ENCODE assay signal across 13 mouse cellular contexts in the genomic region with DNA sequence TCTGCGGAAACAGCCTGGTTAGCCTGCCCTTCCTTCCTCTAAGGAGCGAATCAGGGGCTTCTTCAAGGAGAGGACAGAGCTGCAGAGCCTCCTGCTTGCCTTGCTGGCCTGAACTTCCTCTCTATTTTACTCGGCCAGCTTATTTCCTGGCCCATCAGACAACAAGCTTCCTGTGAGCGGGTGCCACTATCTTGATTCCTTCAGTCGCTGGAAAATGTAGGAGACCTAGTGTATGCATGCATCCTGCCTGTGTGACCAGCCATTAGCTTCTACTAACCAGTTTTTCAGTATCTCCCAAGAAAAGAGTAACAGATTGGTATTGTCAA. TPM values are rescaled to one million over a fixed set of nuclear protein-coding genes. Genes with fewer than 3 reads are reported as not detected.
DNase-seq lines count a peak whose midpoint lies in the region; ATAC-seq lines count a peak whose summit lies in the region.
"Had no signal": no experiment of that assay in that cellular context is flagged by ENCODE, and none has a peak within 500 bp of the region (broad histone marks: within the 10 kb centered on the region; RNA-seq: fewer than 3 reads in every experiment).

No protein-coding gene starts in this region.

- H3K27ac ChIP-seq in intestine, embryonic 14.5 days (ENCODE audit: low read depth): peak overlapping the region; percentile 88
- H3K27ac ChIP-seq in neural tube, embryonic 15.5 days (replicated peaks): peak overlapping the region; percentile 94

- H3K4me3 ChIP-seq in intestine, embryonic 14.5 days (ENCODE audit: low read depth, low read length): peak overlapping the region; percentile 59
- H3K4me3 ChIP-seq in neural tube, embryonic 15.5 days (replicated peaks): peak overlapping the region; percentile 1; the same call in 1 of the 2 replicates
- H3K4me3 ChIP-seq: megakaryocyte, embryonic 14.5 days had no signal

- H3K4me1 ChIP-seq in intestine, embryonic 14.5 days (replicated peaks; ENCODE audit: control insufficient read depth, insufficient read depth, low read length): peaks cover 38% of the 10 kb centered on the region
- peaks cover 87% of the 10 kb centered on the region for H3K4me1 ChIP-seq in neural tube, embryonic 15.5 days

- H3K36me3 ChIP-seq in intestine, embryonic 14.5 days (ENCODE audit: control insufficient read depth, insufficient read depth, low read length): no peaks in the 10 kb centered on the region
- no peaks in the 10 kb centered on the region for H3K36me3 ChIP-seq in neural tube, embryonic 15.5 days

- H3K9ac ChIP-seq in intestine, embryonic 14.5 days (ENCODE audit: low read length): peak overlapping the region; percentile 87
- peak overlapping the region; percentile 34; the same call in 1 of the 2 replicates for H3K9ac ChIP-seq in neural tube, embryonic 15.5 days (replicated peaks)

- WGBS in intestine, embryonic 14.5 days: 43% methylated on average over 5 of the region's 5 CpGs
- 23% methylated on average over 5 of the region's 5 CpGs for WGBS in neural tube, embryonic 15.5 days

- ATAC-seq in intestine, embryonic 14.5 days (replicated peaks; ENCODE audit: low FRiP score, low TSS enrichment, low read depth): no peak
- ATAC-seq in neural tube, embryonic 15.5 days (ENCODE audit: low FRiP score): no peak
- no peak for ATAC-seq in megakaryocyte, adult 5-6 weeks (ENCODE audit: poor library complexity, severe bottlenecking)

- H3K27me3 ChIP-seq in intestine, embryonic 14.5 days (replicated peaks; ENCODE audit: control insufficient read depth, insufficient read depth, low read length): 0 out of 2 replicates have a peak, but pooled peaks cover 8% of the 10 kb centered on the region
- no peaks in the 10 kb centered on the region for H3K27me3 ChIP-seq in neural tube, embryonic 15.5 days (replicated peaks)

- peak; percentile 71 for DNase-seq in kidney, postnatal 14 days
- no peak for DNase-seq in kidney, adult 9 months
- peak; percentile 24 for DNase-seq in fibroblast of lung, adult 2 months (ENCODE audit: low read depth)
- no peak for DNase-seq in intestine, embryonic 14.5 days (ENCODE audit: low spot score)
- no peak for DNase-seq in spleen, adult 18-20 months
- DNase-seq: adrenal gland, adult 8-10 months; cerebellum, adult 8-10 months; gastrocnemius, postnatal 36 days; layer of hippocampus, postnatal 36 days had no signal

- H3K4me2 ChIP-seq in intestine, embryonic 14.5 days (ENCODE audit: low read length): peak overlapping the region; percentile 70
- peak overlapping the region; percentile 68 for H3K4me2 ChIP-seq in neural tube, embryonic 15.5 days

- H3K9me3 ChIP-seq in intestine, embryonic 14.5 days (ENCODE audit: control insufficient read depth, low read length): no peaks in the 10 kb centered on the region
- H3K9me3 ChIP-seq in neural tube, embryonic 15.5 days (replicated peaks): no peaks in the 10 kb centered on the region

RNA-seq across cellular contexts. Expression of gene Hoxa2, which starts 6.2 kb away (rescaled TPM):
- 10.1 and 10.8 TPM in 2 replicates for polyA plus RNA-seq in intestine, embryonic 14.5 days (2014; fragmentation: Nextera tagmentation; extraction: Ambion mirVana)
- polyA plus RNA-seq in neural tube, embryonic 15.5 days (2015; fragmentation: Nextera tagmentation; extraction: Ambion mirVana): 7.2 and 12.0 TPM in 2 replicates
- not detected in 2 replicates for total RNA-seq in megakaryocyte, adult 5-6 weeks (2015)
- not detected in 2 replicates for total RNA-seq in megakaryocyte, adult 5-6 weeks (2017)
- total RNA-seq: layer of hippocampus, postnatal 36 days; neutrophil, adult 5-6 weeks had no signal

RNA-seq across cellular contexts. Expression of gene 5730596B20Rik, which starts 6.4 kb away (rescaled TPM):
- polyA plus RNA-seq in intestine, embryonic 14.5 days (2014; fragmentation: Nextera tagmentation; extraction: Ambion mirVana): 2.5 and 2.8 TPM in 2 replicates
- 1.4 and 3.0 TPM in 2 replicates for polyA plus RNA-seq in neural tube, embryonic 15.5 days (2015; fragmentation: Nextera tagmentation; extraction: Ambion mirVana)
- not detected in 2 replicates for total RNA-seq in megakaryocyte, adult 5-6 weeks (2015)
- total RNA-seq in megakaryocyte, adult 5-6 weeks (2017): not detected in 2 replicates
- total RNA-seq: gastrocnemius, postnatal 36 days; layer of hippocampus, postnatal 36 days; neutrophil, adult 5-6 weeks had no signal

RNA-seq across cellular contexts. Expression of gene Hoxa1, which starts 12.7 kb away (rescaled TPM):
- 1.2 and 1.4 TPM in 2 replicates for polyA plus RNA-seq in intestine, embryonic 14.5 days (2014; fragmentation: Nextera tagmentation; extraction: Ambion mirVana)
- 1.1 and 1.3 TPM in 2 replicates for polyA plus RNA-seq in neural tube, embryonic 15.5 days (2015; fragmentation: Nextera tagmentation; extraction: Ambion mirVana)
- 0.11 TPM in 1 of 2 replicates, not detected in the other for total RNA-seq in megakaryocyte, adult 5-6 weeks (2015)
- total RNA-seq in megakaryocyte, adult 5-6 weeks (2017): 0.37 TPM in 1 of 2 replicates, not detected in the other
- total RNA-seq: layer of hippocampus, postnatal 36 days; neutrophil, adult 5-6 weeks had no signal

RNA-seq across cellular contexts. Expression of gene Hoxa4, which starts 20.7 kb away (rescaled TPM):
- polyA plus RNA-seq in intestine, embryonic 14.5 days (2014; fragmentation: Nextera tagmentation; extraction: Ambion mirVana): 7.5 and 7.7 TPM in 2 replicates
- 2.3 and 5.7 TPM in 2 replicates for polyA plus RNA-seq in neural tube, embryonic 15.5 days (2015; fragmentation: Nextera tagmentation; extraction: Ambion mirVana)
- 0.27 TPM in 1 of 2 replicates, not detected in the other for total RNA-seq in megakaryocyte, adult 5-6 weeks (2015)
- 0.28 TPM in 1 of 2 replicates, not detected in the other for total RNA-seq in megakaryocyte, adult 5-6 weeks (2017)
- total RNA-seq: layer of hippocampus, postnatal 36 days; neutrophil, adult 5-6 weeks had no signal

RNA-seq across cellular contexts. Expression of gene Hoxa5, which starts 33.5 kb away (rescaled TPM):
- 30.1 and 34.1 TPM in 2 replicates for polyA plus RNA-seq in intestine, embryonic 14.5 days (2014; fragmentation: Nextera tagmentation; extraction: Ambion mirVana)
- polyA plus RNA-seq in neural tube, embryonic 15.5 days (2015; fragmentation: Nextera tagmentation; extraction: Ambion mirVana): 26.8 and 73.9 TPM in 2 replicates
- 0.09 and 0.13 TPM in 2 replicates for total RNA-seq in megakaryocyte, adult 5-6 weeks (2015)
- total RNA-seq in megakaryocyte, adult 5-6 weeks (2017): 0.18 TPM in 1 of 2 replicates, not detected in the other
- total RNA-seq: layer of hippocampus, postnatal 36 days; neutrophil, adult 5-6 weeks had no signal

Comparison
In these comparisons a context has a peak if more than half of its experiments do, and no peak if none do; other contexts are left out.
1. DNase-seq: peak in kidney, postnatal 14 days (single experiment) and fibroblast of lung, adult 2 months (single experiment); none in kidney, adult 9 months (single experiment), intestine, embryonic 14.5 days (single experiment) and spleen, adult 18-20 months (0 of 2).